Mouse (Mus musculus) liver, embryonic 12.5 days (tissue): ENCODE data around the gene Cops6. TPM values are rescaled to one million over a fixed set of nuclear protein-coding genes. Genes with fewer than 3 reads are reported as not detected.

Source experiments
- ATAC-seq: fragments of 200-750 bp; cut with Nextera tagmentation; 2 replicates; pipeline ENCODE4 v1.8.0; 2017; ENCODE audit warnings: moderate number of reproducible peaks, mild to moderate bottlenecking, moderate library complexity
- H3K27ac ChIP-seq: fragments of 300-500 bp; sonication (generic); 2 replicates; pipeline ENCODE4 v1.5.1; 2016; ENCODE audit warnings: mild to moderate bottlenecking
- H3K27me3 ChIP-seq: fragments of 300-500 bp; sonication (generic); replicated peaks from 2 replicates; pipeline ENCODE4 v1.6.1; 2016; ENCODE audit warnings: mild to moderate bottlenecking, moderate library complexity
- H3K36me3 ChIP-seq: fragments of 300-500 bp; sonication (generic); 2 replicates; pipeline ENCODE4 v1.6.1; 2016; ENCODE audit warnings: mild to moderate bottlenecking, moderate library complexity
- H3K4me1 ChIP-seq: fragments of 300-500 bp; sonication (generic); 2 replicates; pipeline ENCODE4 v1.6.1; 2016
- H3K4me2 ChIP-seq: fragments of 300-500 bp; sonication (generic); 2 replicates; pipeline ENCODE4 v1.6.1; 2016; ENCODE audit warnings: mild to moderate bottlenecking, moderate library complexity
- H3K4me3 ChIP-seq: fragments of 300-500 bp; sonication (generic); 2 replicates; pipeline ENCODE4 v1.5.1; 2016; ENCODE audit warnings: mild to moderate bottlenecking, moderate library complexity
- H3K9ac ChIP-seq: fragments of 300-500 bp; sonication (generic); 2 replicates; pipeline ENCODE4 v1.6.1; 2016; ENCODE audit warnings: mild to moderate bottlenecking, moderate library complexity
- H3K9me3 ChIP-seq: fragments of 300-500 bp; sonication (generic); replicated peaks from 2 replicates; pipeline ENCODE4 v1.6.1; 2016; ENCODE audit warnings: mild to moderate bottlenecking, moderate library complexity
- WGBS: fragments of 180-500 bp; shearing (Covaris S2); methylation state at CpG from one replicate; pipeline ENCODE4 v1.1.7; 2016; ENCODE audit not compliant: insufficient replicate concordance; 5-methylcytosine and 5-hydroxymethylcytosine counted together
- polyA plus RNA-seq: library from polyadenylated mRNA; unstranded; fragments of >200 nt; fragmentation: Nextera tagmentation; extraction: Ambion mirVana; gene quantifications from 2 replicates; pipeline ENCODE4 v1.2.1, GENCODE M21; 2016

Gene Cops6
- polyA plus RNA-seq, 1 experiment from 2014 or later, result 191 TPM

- Histone ChIP-seq H3K4me3 (peak overlapping the region; percentile 75), H3K27me3 (no peaks in the 10 kb centered on the region), H3K9ac (peak overlapping the region; percentile 80), H3K27ac (peak overlapping the region; percentile 50; the same call in 1 of the 2 replicates), H3K4me2 (peak overlapping the region; percentile 81), H3K36me3 (peaks cover 33% of the 10 kb centered on the region), H3K9me3 (no peaks in the 10 kb centered on the region), H3K4me1 (peaks cover 34% of the 10 kb centered on the region)
- 64% methylated on average over 7 of the region's 7 CpGs for WGBS
- ATAC-seq, result no peak
Measured at GRCm38 (mm10) chr5:138160224-138160762, 578 bp upstream of the Cops6 start.

GRCm38 (mm10) chr5:138163046-138163445, 2.2 kb downstream of the Cops6 start:
- no peaks in the 10 kb centered on the region for H3K9me3 ChIP-seq
- no peaks in the 10 kb centered on the region for H3K27me3 ChIP-seq
- peaks cover 60% of the 10 kb centered on the region for H3K36me3 ChIP-seq
- no peak overlapping the region for H3K4me3 ChIP-seq
- ATAC-seq, result no peak
- peak overlapping the region; percentile 66; the same call in 1 of the 2 replicates for H3K27ac ChIP-seq
- 69% methylated on average over 6 of the region's 6 CpGs for WGBS
- H3K4me2 ChIP-seq, result no peak overlapping the region
- H3K9ac ChIP-seq, result no peak overlapping the region
- H3K4me1 ChIP-seq, result peaks cover 39% of the 10 kb centered on the region

- H3K27me3 ChIP-seq, result no peaks in the 10 kb centered on the region
- no peak overlapping the region for H3K9ac ChIP-seq
- WGBS, result 77% methylated on average over 10 of the region's 10 CpGs
- peaks cover 66% of the 10 kb centered on the region for H3K36me3 ChIP-seq
- H3K4me2 ChIP-seq, result no peak overlapping the region
- no peak for ATAC-seq
- H3K4me3 ChIP-seq, result no peak overlapping the region
- H3K9me3 ChIP-seq, result no peaks in the 10 kb centered on the region
- H3K27ac ChIP-seq, result no peak overlapping the region
- H3K4me1 ChIP-seq, result peaks cover 45% of the 10 kb centered on the region
Measured at GRCm38 (mm10) chr5:138163610-138164009, 2.7 kb downstream of the Cops6 start.

- no peak overlapping the region for H3K4me3 ChIP-seq
- WGBS, result 87% methylated on average over 8 of the region's 8 CpGs
- no peaks in the 10 kb centered on the region for H3K27me3 ChIP-seq
- peaks cover 84% of the 10 kb centered on the region for H3K36me3 ChIP-seq
- H3K4me2 ChIP-seq, result no peak overlapping the region
- H3K27ac ChIP-seq, result no peak overlapping the region
- peaks cover 57% of the 10 kb centered on the region for H3K4me1 ChIP-seq
- no peak overlapping the region for H3K9ac ChIP-seq
- ATAC-seq, result no peak
- no peaks in the 10 kb centered on the region for H3K9me3 ChIP-seq
Measured at GRCm38 (mm10) chr5:138165594-138165993, 4.7 kb downstream of the Cops6 start.

GRCm38 (mm10) chr5:138170936-138171561, 10.2 kb downstream of the Cops6 start:
- H3K4me3 ChIP-seq, result peak overlapping the region; percentile 85
- H3K36me3 ChIP-seq, result peaks cover 68% of the 10 kb centered on the region
- peak overlapping the region; percentile 92 for H3K4me2 ChIP-seq
- H3K27ac ChIP-seq, result peak overlapping the region; percentile 99
- WGBS, result under 1% methylated on average over 47 of the region's 47 CpGs
- ATAC-seq, result peak; percentile 80
- H3K9me3 ChIP-seq, result no peaks in the 10 kb centered on the region
- H3K4me1 ChIP-seq, result peaks cover 49% of the 10 kb centered on the region
- H3K27me3 ChIP-seq, result no peaks in the 10 kb centered on the region
- peak overlapping the region; percentile 94 for H3K9ac ChIP-seq

- peak; percentile 88 for ATAC-seq
- H3K36me3 ChIP-seq, result peaks cover 68% of the 10 kb centered on the region
- H3K27me3 ChIP-seq, result no peaks in the 10 kb centered on the region
- no peaks in the 10 kb centered on the region for H3K9me3 ChIP-seq
- peak within 1 kb of the TSS; percentile 92 for H3K4me2 ChIP-seq
- peak within 1 kb of the TSS; percentile 94 for H3K9ac ChIP-seq
- peak within 1 kb of the TSS; percentile 99 for H3K27ac ChIP-seq
- H3K4me1 ChIP-seq, result peaks cover 49% of the 10 kb centered on the region
- under 1% methylated on average over 54 of the region's 54 CpGs for WGBS
- peak within 1 kb of the TSS; percentile 85 for H3K4me3 ChIP-seq
Measured at GRCm38 (mm10) chr5:138171695-138172491, 11.0 kb downstream of the Cops6 start, which contains the start of the genes Ap4m1 and Mcm7. Gene Ap4m1 (plus strand): TSS chr5:138172002. Gene Mcm7 (minus strand): TSS chr5:138172422.

GRCm38 (mm10) chr5:138173217-138173616, 12.3 kb downstream of the Cops6 start:
- Histone ChIP-seq H3K36me3 (peaks cover 68% of the 10 kb centered on the region), H3K4me2 (peak overlapping the region; percentile 92), H3K4me3 (peak overlapping the region; percentile 85; the same call in 1 of the 2 replicates), H3K4me1 (peaks cover 40% of the 10 kb centered on the region), H3K27me3 (no peaks in the 10 kb centered on the region), H3K9ac (peak overlapping the region; percentile 81), H3K9me3 (no peaks in the 10 kb centered on the region), H3K27ac (peak overlapping the region; percentile 99; the same call in 1 of the 2 replicates)
- whole genome bisulfite sequencing, result 63% methylated on average over 3 of the region's 3 CpGs
- ATAC-seq, result no peak

GRCm38 (mm10) chr5:138186950-138187638, 26.2 kb downstream of the Cops6 start, which contains the start of the genes Taf6 and Cnpy4:
Gene Taf6 (minus strand): TSS chr5:138187451.
Gene Cnpy4 (plus strand): TSS chr5:138187485.
- Histone ChIP-seq H3K4me2 (peak within 1 kb of the TSS; percentile 80), H3K9ac (peak within 1 kb of the TSS; percentile 85), H3K36me3 (peaks cover 46% of the 10 kb centered on the region), H3K27ac (peak within 1 kb of the TSS; percentile 85), H3K9me3 (no peaks in the 10 kb centered on the region), H3K27me3 (no peaks in the 10 kb centered on the region), H3K4me3 (peak within 1 kb of the TSS; percentile 86), H3K4me1 (peaks cover 34% of the 10 kb centered on the region)
- under 1% methylated on average over 31 of the region's 31 CpGs for whole genome bisulfite sequencing
- peak; percentile 83 for ATAC-seq

GRCm38 (mm10) chr5:138187661-138188306, 26.9 kb downstream of the Cops6 start:
- H3K27ac ChIP-seq, result peak overlapping the region; percentile 85
- peaks cover 34% of the 10 kb centered on the region for H3K4me1 ChIP-seq
- H3K36me3 ChIP-seq, result peaks cover 46% of the 10 kb centered on the region
- no peaks in the 10 kb centered on the region for H3K27me3 ChIP-seq
- H3K9me3 ChIP-seq, result no peaks in the 10 kb centered on the region
- H3K4me2 ChIP-seq, result peak overlapping the region; percentile 80
- H3K4me3 ChIP-seq, result peak overlapping the region; percentile 86
- H3K9ac ChIP-seq, result peak overlapping the region; percentile 85
- ATAC-seq, result peak; percentile 81
- WGBS, result under 1% methylated on average over 10 of the region's 10 CpGs

- H3K27me3 ChIP-seq, result no peaks in the 10 kb centered on the region
- peak within 1 kb of the TSS; percentile 89 for H3K9ac ChIP-seq
- ATAC-seq, result peak; percentile 84
- peaks cover 35% of the 10 kb centered on the region for H3K36me3 ChIP-seq
- H3K4me3 ChIP-seq, result peak within 1 kb of the TSS; percentile 78
- H3K27ac ChIP-seq, result peak within 1 kb of the TSS; percentile 80
- H3K4me2 ChIP-seq, result peak within 1 kb of the TSS; percentile 99
- peaks cover 20% of the 10 kb centered on the region for H3K4me1 ChIP-seq
- 5% methylated on average over 54 of the region's 54 CpGs for WGBS
- no peaks in the 10 kb centered on the region for H3K9me3 ChIP-seq
Measured at GRCm38 (mm10) chr5:138193771-138194727, 33.2 kb downstream of the Cops6 start, which contains the start of gene Mblac1. Gene Mblac1 (plus strand): TSS chr5:138194314.
